Mouse (Mus musculus) thymus, postnatal 25 days (tissue): ENCODE measurements around the gene Fam13c.

Experiments used
- DNase-seq: peaks from one replicate; pipeline ENCODE4 v3.0.0; 2022

Fam13c gene

GRCm38 (mm10) chr10:70465638-70466037 lies 25.4 kb downstream of the Fam13c start:
- no peak for DNase-seq

DNA sequence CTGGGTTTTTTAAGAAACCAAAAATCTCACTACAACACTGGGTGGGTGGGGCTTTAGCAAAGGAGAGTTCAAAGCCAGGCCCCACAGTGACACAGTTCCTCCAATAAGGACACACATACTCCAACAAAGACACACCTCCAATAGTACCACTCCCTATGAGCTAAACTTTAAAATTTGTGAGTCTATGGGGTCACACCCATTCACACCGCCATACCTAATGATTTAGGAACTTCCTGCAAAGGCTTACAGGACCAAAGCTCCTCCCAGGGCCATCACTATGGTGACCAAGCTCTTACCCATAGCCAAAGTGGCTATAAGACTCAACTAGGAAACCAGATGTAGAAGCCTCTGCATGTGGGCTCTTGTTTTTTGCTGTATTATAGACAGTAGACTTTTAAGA lies 30.6 kb downstream of the Fam13c start:
- no peak for DNase-seq

DNA sequence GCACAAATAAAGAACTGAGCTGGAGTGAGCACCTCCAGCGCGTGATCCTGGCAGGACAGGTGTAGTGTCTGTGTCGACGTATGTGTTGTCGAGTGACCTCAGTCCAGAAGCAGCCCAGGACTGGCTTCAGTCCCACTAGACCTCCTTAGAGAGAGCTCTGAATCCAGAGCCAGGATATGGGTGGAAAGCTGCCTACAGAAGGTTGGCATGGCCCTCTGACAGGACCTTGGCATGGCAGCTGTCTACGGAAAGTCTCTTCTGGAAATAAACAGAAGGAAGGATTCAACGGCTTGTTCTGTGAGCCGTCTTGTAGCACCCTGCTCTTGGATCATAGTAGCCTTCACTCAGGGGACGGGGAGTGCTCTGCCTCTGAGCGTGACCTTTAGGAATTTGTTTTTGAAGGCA lies 37.5 kb downstream of the Fam13c start:
- DNase-seq: no peak

- DNase-seq: no peak
Observed at GRCm38 (mm10) chr10:70483736-70484135, 43.5 kb downstream of the Fam13c start.

GRCm38 (mm10) chr10:70484568-70485286 lies 44.4 kb downstream of the Fam13c start:
- DNase-seq: no peak

GRCm38 (mm10) chr10:70485287-70485612 lies 45.0 kb downstream of the Fam13c start:
- DNase-seq: no peak

DNA sequence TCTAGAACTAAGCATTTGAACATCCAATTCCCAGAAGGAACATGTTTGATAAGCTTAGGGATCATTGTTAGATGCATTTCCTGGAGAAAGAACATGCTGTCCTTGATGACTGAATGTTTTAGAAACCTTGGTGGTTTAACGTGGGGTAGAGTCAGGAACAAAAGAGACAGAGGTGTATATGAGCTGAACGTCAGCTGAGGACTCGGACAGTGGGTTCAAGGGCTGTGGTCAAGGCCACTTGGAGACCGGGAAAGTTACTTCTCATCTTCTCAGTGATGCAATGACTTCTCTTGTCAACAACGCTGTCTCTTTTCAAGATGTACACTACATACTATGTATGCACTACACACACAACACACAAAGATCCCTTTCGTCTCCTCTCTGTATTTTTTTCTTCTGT lies 46.4 kb downstream of the Fam13c start:
- DNase-seq: no peak

- DNase-seq: no peak
Observed at GRCm38 (mm10) chr10:70493891-70494290, 53.6 kb downstream of the Fam13c start.

- DNase-seq: no peak
Observed at GRCm38 (mm10) chr10:70494441-70494840, 54.2 kb downstream of the Fam13c start.

GRCm38 (mm10) chr10:70495106-70496104 lies 55.1 kb downstream of the Fam13c start:
- no peak for DNase-seq

DNA sequence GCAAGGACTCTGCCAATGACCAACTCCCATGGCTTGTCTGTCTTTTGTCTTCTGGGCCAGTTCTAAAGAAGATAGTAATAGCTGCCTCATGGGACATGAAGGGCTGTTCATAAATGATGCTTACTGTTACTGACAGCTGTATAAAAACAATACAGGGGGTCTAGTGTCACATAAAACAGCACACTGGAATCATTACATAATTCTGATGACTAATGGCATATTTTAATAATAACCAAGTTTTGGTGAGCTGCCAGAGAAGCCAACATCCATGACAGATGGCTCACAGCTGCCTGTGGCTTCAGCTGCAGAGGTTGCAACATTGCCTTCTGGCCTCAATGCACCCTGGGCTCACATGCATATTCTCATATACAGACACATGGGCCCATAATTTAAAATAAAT lies 56.7 kb downstream of the Fam13c start:
- no peak for DNase-seq

DNA sequence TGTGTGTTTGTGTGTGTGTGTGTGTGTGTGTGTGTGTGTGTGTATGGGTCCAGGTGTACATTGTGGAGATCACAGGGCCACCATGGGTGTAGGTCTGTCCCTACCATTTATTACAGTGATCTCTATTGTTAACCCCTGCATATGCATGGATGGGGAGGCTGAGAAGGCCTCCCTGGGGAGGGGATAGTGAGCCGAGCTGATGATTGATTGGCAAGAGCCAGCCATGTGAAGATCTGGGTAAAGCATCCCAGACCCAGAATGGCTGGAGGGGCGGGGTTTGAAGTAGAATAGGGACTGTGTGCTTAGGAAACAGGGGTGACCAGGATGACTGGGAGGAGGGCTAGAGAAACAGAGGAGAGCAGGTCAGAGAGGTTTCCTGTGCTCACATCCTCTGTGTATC lies 58.0 kb downstream of the Fam13c start:
- DNase-seq: no peak

DNA sequence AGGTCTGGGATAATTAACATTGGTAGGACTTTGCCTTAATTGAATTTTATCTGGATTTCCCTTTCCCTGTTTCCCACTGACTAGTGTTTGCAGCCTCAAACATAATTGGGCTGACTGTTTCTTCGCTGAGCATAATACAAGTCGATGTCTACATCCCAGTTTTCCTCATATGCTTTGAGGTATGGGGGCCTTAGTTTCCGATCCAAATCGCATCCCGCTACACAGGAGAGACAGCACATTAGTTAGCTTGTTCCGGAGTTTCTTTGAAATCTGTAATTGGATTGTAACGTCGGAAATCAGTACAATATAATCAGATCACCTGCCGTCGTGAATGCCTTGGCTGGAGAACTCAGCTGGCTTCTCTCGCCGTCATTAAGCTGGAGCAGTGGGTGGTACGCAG lies 59.0 kb downstream of the Fam13c start:
- DNase-seq: no peak

- no peak for DNase-seq
Observed at GRCm38 (mm10) chr10:70504871-70505270, 64.6 kb downstream of the Fam13c start.

DNA sequence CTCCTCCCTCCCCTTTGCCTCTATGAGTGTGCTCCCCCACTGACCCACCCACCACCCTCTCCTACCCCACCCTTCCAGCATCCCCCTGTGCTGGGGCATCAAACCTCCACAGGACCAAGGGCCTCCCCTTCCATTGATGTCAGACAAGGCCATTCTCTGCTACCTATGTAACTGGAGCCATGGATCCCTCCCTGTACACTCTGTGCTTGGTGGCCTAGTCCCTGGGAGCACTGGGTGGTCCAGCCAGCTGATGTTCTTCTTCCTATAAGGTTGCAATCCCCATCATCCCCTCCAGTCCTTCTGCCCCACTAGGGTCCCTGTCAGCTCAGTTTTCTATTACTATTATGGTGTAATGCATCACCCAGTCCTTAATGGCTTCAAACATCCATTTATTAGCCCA lies 65.1 kb downstream of the Fam13c start:
- no peak for DNase-seq

GRCm38 (mm10) chr10:70505842-70506241 lies 65.6 kb downstream of the Fam13c start:
- DNase-seq: no peak

GRCm38 (mm10) chr10:70506499-70507168 lies 66.4 kb downstream of the Fam13c start:
- no peak for DNase-seq

- DNase-seq: no peak
Observed at GRCm38 (mm10) chr10:70507880-70508279, 67.6 kb downstream of the Fam13c start.

GRCm38 (mm10) chr10:70514848-70515247 lies 74.6 kb downstream of the Fam13c start:
- DNase-seq: no peak

- no peak for DNase-seq
Observed at GRCm38 (mm10) chr10:70516661-70517060, 76.4 kb downstream of the Fam13c start.

- no peak for DNase-seq
Observed at GRCm38 (mm10) chr10:70519640-70520099, 79.4 kb downstream of the Fam13c start.

- no peak for DNase-seq
Observed at GRCm38 (mm10) chr10:70520143-70521131, 80.2 kb downstream of the Fam13c start.
